Mouse (Mus musculus): ENCODE data around the gene Enc1. TPM values are rescaled to one million over a fixed set of nuclear protein-coding genes. Genes with fewer than 3 reads are reported as not detected.
A peak's percentile ranks its signal among the peaks of the same experiment; 100 is the strongest.
"Not testable (repeated sequence)": the region's sequence is repeated elsewhere in the genome, so short reads cannot be mapped to it uniquely, and the experiment has no call there.

Gene Enc1
- polyA plus RNA-seq, 1 experiment from 2014 or later = 6.3 TPM

DNA sequence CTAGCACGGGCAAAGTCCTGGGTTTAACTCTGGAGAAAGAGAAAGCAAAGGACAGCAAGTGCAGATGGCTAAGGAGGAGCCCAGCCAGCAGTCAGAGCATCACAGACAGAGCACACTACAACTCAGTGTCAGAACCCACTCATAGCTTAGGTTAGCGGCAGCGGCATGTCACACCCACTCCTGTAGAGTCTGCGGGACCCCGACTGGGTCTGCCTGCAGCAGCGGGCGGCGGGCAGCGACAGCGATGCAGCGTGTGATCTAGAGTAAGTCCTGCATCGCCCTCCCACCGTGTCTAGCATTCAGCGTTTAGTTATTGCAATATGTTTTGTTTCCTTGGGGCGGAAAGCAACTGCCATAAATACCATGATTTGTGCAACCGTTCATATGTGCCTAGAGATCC, 18.4 kb downstream of the Enc1 start:
- no peak overlapping the region for H3K27ac ChIP-seq (ENCODE audit: low read depth, low read length)
- no peaks in the 10 kb centered on the region for H3K36me3 ChIP-seq (ENCODE audit: control insufficient read depth, insufficient read depth, low read length)
- no peak for ATAC-seq (replicated peaks; ENCODE audit: insufficient number of reproducible peaks, low FRiP score, low TSS enrichment)
- no peak overlapping the region for H3K9ac ChIP-seq (ENCODE audit: low read depth, low read length)
- 59% methylated on average over 16 of the region's 16 CpGs for WGBS (ENCODE audit: insufficient replicate concordance)
- no peaks in the 10 kb centered on the region; the same call in 1 of the 2 replicates for H3K27me3 ChIP-seq (ENCODE audit: control insufficient read depth, insufficient read depth, low read length)
- H3K4me3 ChIP-seq (ENCODE audit: low read depth, low read length) = no peak overlapping the region
- H3K4me2 ChIP-seq = peak overlapping the region; percentile 29
- no peaks in the 10 kb centered on the region for H3K9me3 ChIP-seq (replicated peaks; ENCODE audit: control insufficient read depth, low read length)
- no peaks in the 10 kb centered on the region for H3K4me1 ChIP-seq (ENCODE audit: control insufficient read depth, insufficient read depth, low read length)

DNA sequence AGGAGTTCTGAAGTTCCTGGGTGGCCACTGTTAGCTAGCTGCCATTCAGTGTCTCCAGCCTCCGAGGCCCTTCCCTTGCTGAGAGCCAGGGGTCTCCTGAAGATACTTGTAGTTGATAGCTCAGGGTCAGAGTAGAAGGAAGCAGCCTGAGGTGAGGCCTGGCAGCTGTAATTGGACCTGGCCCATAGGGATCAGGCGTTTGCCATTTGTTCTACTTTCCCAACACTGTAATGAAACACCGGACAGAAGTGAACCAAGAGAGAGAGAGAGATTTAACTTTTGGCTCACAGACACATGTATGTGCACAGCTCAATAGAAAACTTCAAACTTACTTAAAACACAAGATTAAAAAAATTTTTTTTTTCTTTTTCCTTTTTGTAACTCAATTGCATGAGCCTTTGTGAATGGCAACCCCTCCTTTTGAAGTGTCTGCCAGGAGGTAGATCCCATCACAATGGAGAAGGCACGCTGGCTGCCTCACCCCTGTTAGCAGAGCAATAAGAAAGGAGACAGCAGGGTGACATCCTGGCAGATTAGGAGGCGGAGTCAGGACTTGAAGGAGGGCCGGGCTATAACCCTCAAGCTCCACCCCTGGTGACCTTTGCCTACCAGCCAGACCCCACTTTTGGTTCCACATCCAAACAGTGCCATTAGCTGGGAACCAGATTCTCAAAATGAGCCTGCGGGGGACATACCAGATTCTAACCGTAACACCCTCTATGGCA, 19.7 kb downstream of the Enc1 start:
- 48% methylated on average over 8 of the region's 8 CpGs for WGBS (ENCODE audit: insufficient replicate concordance)
- Histone ChIP-seq H3K27me3 (ENCODE audit: control insufficient read depth, insufficient read depth, low read length) (no peaks in the 10 kb centered on the region; the same call in 1 of the 2 replicates), H3K36me3 (ENCODE audit: control insufficient read depth, insufficient read depth, low read length) (no peaks in the 10 kb centered on the region), H3K9me3 (replicated peaks; ENCODE audit: control insufficient read depth, low read length) (no peaks in the 10 kb centered on the region), H3K27ac (ENCODE audit: low read depth, low read length) (no peak overlapping the region), H3K4me3 (ENCODE audit: low read depth, low read length) (no peak overlapping the region), H3K4me2 (no peak overlapping the region), H3K9ac (ENCODE audit: low read depth, low read length) (no peak overlapping the region), H3K4me1 (ENCODE audit: control insufficient read depth, insufficient read depth, low read length) (no peaks in the 10 kb centered on the region)
- no peak for ATAC-seq (replicated peaks; ENCODE audit: insufficient number of reproducible peaks, low FRiP score, low TSS enrichment)

DNA sequence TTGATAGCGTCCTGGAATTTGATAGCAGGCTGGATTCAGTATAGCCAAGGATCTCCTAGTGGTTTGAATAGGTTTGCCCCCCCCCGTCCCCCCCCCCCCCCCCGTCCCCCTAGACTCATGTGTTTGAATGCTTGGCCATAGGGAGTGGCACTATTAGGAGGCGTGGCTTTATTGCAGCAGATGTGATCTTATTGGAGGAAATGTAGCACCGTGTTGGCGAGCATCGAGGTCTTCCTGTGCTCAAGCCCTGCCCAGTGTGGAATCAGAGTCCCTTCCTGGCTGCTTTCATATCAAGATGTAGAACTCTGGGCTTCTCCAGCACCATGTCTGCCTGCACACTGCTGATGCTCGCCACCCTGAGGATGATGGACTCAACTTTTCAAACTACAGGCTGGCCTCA, 20.6 kb downstream of the Enc1 start:
- Histone ChIP-seq H3K4me2 (no peak overlapping the region), H3K36me3 (ENCODE audit: control insufficient read depth, insufficient read depth, low read length) (no peaks in the 10 kb centered on the region), H3K4me1 (ENCODE audit: control insufficient read depth, insufficient read depth, low read length) (no peaks in the 10 kb centered on the region), H3K27ac (ENCODE audit: low read depth, low read length) (no peak overlapping the region), H3K9ac (ENCODE audit: low read depth, low read length) (no peak overlapping the region), H3K9me3 (replicated peaks; ENCODE audit: control insufficient read depth, low read length) (no peaks in the 10 kb centered on the region), H3K4me3 (ENCODE audit: low read depth, low read length) (no peak overlapping the region), H3K27me3 (ENCODE audit: control insufficient read depth, insufficient read depth, low read length) (no peaks in the 10 kb centered on the region; the same call in 1 of the 2 replicates)
- ATAC-seq (replicated peaks; ENCODE audit: insufficient number of reproducible peaks, low FRiP score, low TSS enrichment) = no peak; the same call in 1 of the 2 replicates
- WGBS (ENCODE audit: insufficient replicate concordance) = 42% methylated on average over 7 of the region's 8 CpGs

DNA sequence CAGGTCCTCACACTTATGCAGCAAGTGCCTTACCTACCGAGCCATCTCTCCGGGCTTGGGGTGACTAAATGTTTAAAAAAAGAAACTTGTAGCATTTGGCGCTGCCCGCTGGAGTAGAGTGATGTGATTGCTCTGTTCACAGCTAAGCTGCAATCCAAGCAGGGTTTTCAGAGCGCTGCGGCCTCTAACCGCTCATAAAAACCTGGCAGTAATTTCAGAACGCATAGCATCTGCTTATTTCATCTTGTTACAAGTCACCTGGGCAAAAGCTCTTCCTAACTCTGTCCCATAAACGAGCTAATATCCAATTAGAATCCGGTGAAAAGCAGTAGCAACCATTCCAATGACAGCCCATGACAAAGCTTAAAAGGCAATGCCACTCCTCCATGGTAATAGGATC, 21.8 kb downstream of the Enc1 start:
- H3K4me1 ChIP-seq (ENCODE audit: control insufficient read depth, insufficient read depth, low read length) = no peaks in the 10 kb centered on the region
- no peak overlapping the region for H3K4me3 ChIP-seq (ENCODE audit: low read depth, low read length)
- no peaks in the 10 kb centered on the region; the same call in 1 of the 2 replicates for H3K27me3 ChIP-seq (ENCODE audit: control insufficient read depth, insufficient read depth, low read length)
- no peaks in the 10 kb centered on the region for H3K36me3 ChIP-seq (ENCODE audit: control insufficient read depth, insufficient read depth, low read length)
- no peak overlapping the region for H3K9ac ChIP-seq (ENCODE audit: low read depth, low read length)
- no peak for ATAC-seq (replicated peaks; ENCODE audit: insufficient number of reproducible peaks, low FRiP score, low TSS enrichment)
- 86% methylated on average over 10 of the region's 10 CpGs for WGBS (ENCODE audit: insufficient replicate concordance)
- no peak overlapping the region for H3K4me2 ChIP-seq
- H3K9me3 ChIP-seq (replicated peaks; ENCODE audit: control insufficient read depth, low read length) = no peaks in the 10 kb centered on the region
- no peak overlapping the region for H3K27ac ChIP-seq (ENCODE audit: low read depth, low read length)

DNA sequence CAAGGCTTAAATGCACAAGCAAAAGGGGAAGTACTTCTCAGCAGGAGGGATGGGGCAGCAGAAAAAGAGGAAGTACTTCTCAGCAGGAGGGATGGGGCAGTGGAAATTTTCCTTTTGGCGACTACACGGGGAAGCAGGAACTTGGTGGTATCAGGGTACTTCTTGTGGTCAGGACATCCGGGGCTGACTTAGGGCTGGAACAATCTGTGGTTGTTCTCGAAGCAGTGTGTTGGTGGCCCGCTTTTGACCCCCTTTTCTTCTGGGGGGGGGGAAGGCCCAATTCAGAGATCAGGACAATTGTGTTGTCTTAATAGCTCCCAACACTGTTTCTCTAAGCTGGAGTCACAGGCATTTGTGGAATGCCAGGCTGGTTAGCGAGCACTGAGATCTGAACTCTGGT, 24.6 kb downstream of the Enc1 start:
- not testable (repeated sequence) for H3K27ac ChIP-seq (ENCODE audit: low read depth, low read length); H3K4me1 ChIP-seq (ENCODE audit: control insufficient read depth, insufficient read depth, low read length); H3K36me3 ChIP-seq (ENCODE audit: control insufficient read depth, insufficient read depth, low read length); H3K4me3 ChIP-seq (ENCODE audit: low read depth, low read length); H3K27me3 ChIP-seq (ENCODE audit: control insufficient read depth, insufficient read depth, low read length); H3K9me3 ChIP-seq (replicated peaks; ENCODE audit: control insufficient read depth, low read length); ATAC-seq (replicated peaks; ENCODE audit: insufficient number of reproducible peaks, low FRiP score, low TSS enrichment); H3K4me2 ChIP-seq; H3K9ac ChIP-seq (ENCODE audit: low read depth, low read length)
- 81% methylated on average over 6 of the region's 6 CpGs for WGBS (ENCODE audit: insufficient replicate concordance)

DNA sequence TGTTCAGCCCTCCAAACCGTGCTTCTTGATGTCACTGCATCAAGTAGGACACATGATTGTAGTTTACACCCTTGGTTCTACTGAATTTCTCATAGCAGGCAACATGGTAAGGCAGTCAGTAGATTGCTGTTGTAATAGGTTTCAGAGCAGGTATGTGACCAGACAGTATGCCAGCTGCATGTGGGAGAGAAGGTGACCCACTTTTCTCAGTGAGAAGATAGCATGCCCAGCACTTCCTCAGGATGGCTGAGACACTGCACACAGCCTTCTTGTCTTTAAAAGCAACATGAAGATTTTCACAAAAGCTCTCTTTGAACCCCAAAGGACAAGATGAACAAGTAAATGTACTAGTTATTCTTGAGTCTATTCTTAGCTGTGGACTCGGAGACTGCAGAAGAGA, 29.8 kb downstream of the Enc1 start:
- no peak for ATAC-seq (replicated peaks; ENCODE audit: insufficient number of reproducible peaks, low FRiP score, low TSS enrichment)
- Histone ChIP-seq H3K4me2 (no peak overlapping the region), H3K27me3 (ENCODE audit: control insufficient read depth, insufficient read depth, low read length) (no peaks in the 10 kb centered on the region), H3K36me3 (ENCODE audit: control insufficient read depth, insufficient read depth, low read length) (no peaks in the 10 kb centered on the region), H3K27ac (ENCODE audit: low read depth, low read length) (no peak overlapping the region), H3K4me1 (ENCODE audit: control insufficient read depth, insufficient read depth, low read length) (no peaks in the 10 kb centered on the region), H3K9ac (ENCODE audit: low read depth, low read length) (no peak overlapping the region), H3K4me3 (ENCODE audit: low read depth, low read length) (no peak overlapping the region), H3K9me3 (replicated peaks; ENCODE audit: control insufficient read depth, low read length) (0 out of 2 replicates have a peak, but pooled peaks cover 2% of the 10 kb centered on the region)
- WGBS (ENCODE audit: insufficient replicate concordance) = 56% methylated on average over 2 of the region's 2 CpGs

DNA sequence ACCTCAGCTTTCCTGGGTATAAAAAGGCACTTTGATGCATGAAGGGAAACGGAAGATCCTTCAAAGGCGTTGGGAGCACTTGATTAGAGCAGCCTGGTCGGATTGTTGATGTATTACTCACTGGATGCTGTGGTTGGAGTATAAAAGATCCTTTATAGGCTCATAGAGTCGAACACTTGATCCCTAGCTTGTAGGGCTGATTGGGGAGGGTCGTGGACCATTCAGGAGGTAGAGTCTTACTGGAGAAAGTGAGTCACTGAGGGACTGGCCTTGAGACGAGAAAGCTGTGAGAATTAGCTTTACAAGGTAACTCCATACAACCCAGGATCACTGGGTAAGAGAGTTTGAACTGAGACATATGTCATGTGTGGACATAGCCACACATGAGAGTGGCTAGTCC, 30.7 kb downstream of the Enc1 start:
- no peak for ATAC-seq (replicated peaks; ENCODE audit: insufficient number of reproducible peaks, low FRiP score, low TSS enrichment)

DNA sequence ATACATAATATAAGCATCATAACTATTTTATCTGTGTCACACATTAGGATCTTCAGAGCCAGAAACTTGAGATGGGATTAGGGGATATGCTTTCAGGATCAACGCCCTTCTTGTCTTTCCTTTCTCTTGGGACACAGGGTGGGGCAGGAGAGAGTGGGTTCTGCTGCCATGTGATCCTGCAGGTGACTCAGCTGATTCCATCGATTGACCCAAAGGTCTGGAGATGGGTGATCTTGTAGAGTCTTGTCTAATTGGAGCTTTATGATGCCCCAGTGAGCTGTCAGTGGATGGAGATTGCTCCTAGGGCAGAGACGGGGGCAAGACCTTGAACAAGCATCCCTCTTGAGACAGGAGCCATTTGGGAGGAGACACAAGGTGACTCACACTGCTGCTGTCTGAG, 33.9 kb downstream of the Enc1 start:
- H3K4me3 ChIP-seq (ENCODE audit: low read depth, low read length) = no peak overlapping the region
- H3K36me3 ChIP-seq (ENCODE audit: control insufficient read depth, insufficient read depth, low read length) = no peaks in the 10 kb centered on the region
- H3K4me2 ChIP-seq = no peak overlapping the region
- H3K9me3 ChIP-seq (replicated peaks; ENCODE audit: control insufficient read depth, low read length) = no peaks in the 10 kb centered on the region
- no peaks in the 10 kb centered on the region for H3K27me3 ChIP-seq (ENCODE audit: control insufficient read depth, insufficient read depth, low read length)
- no peak overlapping the region for H3K9ac ChIP-seq (ENCODE audit: low read depth, low read length)
- no peaks in the 10 kb centered on the region for H3K4me1 ChIP-seq (ENCODE audit: control insufficient read depth, insufficient read depth, low read length)
- H3K27ac ChIP-seq (ENCODE audit: low read depth, low read length) = no peak overlapping the region
- ATAC-seq (replicated peaks; ENCODE audit: insufficient number of reproducible peaks, low FRiP score, low TSS enrichment) = no peak
- 72% methylated on average over 3 of the region's 3 CpGs for WGBS (ENCODE audit: insufficient replicate concordance)

More for the DNA sequence above, 30.7 kb downstream of the Enc1 start:
- Histone ChIP-seq H3K4me2 (no peak overlapping the region), H3K4me3 (ENCODE audit: low read depth, low read length) (no peak overlapping the region), H3K9me3 (replicated peaks; ENCODE audit: control insufficient read depth, low read length) (0 out of 2 replicates have a peak, but pooled peaks cover 2% of the 10 kb centered on the region), H3K27me3 (ENCODE audit: control insufficient read depth, insufficient read depth, low read length) (no peaks in the 10 kb centered on the region), H3K4me1 (ENCODE audit: control insufficient read depth, insufficient read depth, low read length) (no peaks in the 10 kb centered on the region), H3K36me3 (ENCODE audit: control insufficient read depth, insufficient read depth, low read length) (no peaks in the 10 kb centered on the region), H3K27ac (ENCODE audit: low read depth, low read length) (no peak overlapping the region), H3K9ac (ENCODE audit: low read depth, low read length) (no peak overlapping the region)
- 58% methylated on average over 6 of the region's 6 CpGs for WGBS (ENCODE audit: insufficient replicate concordance)

DNA sequence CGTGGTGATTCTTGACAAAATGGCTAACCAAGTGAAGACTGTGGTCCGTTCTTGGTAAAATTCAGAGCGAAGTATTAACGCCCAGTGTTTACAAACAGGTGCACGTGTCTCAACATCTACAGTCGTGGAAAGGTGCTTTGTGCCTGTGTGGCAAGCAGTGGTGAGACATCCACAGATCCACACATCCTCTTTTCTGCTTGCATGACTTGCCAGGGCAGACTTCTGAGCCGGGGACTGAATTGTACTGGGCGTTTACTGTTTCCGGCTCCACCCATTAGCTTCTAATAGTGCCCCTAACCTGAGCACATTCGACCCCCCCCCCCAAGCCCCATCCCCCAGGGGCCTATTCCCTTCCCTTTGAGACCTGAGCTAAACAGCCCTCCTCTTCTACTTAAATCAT, 34.6 kb downstream of the Enc1 start:
- Histone ChIP-seq H3K9me3 (replicated peaks; ENCODE audit: control insufficient read depth, low read length) (no peaks in the 10 kb centered on the region), H3K4me1 (ENCODE audit: control insufficient read depth, insufficient read depth, low read length) (no peaks in the 10 kb centered on the region), H3K27ac (ENCODE audit: low read depth, low read length) (no peak overlapping the region), H3K36me3 (ENCODE audit: control insufficient read depth, insufficient read depth, low read length) (no peaks in the 10 kb centered on the region), H3K9ac (ENCODE audit: low read depth, low read length) (no peak overlapping the region), H3K4me2 (no peak overlapping the region), H3K4me3 (ENCODE audit: low read depth, low read length) (no peak overlapping the region), H3K27me3 (ENCODE audit: control insufficient read depth, insufficient read depth, low read length) (no peaks in the 10 kb centered on the region)
- WGBS (ENCODE audit: insufficient replicate concordance) = 81% methylated on average over 10 of the region's 10 CpGs
- ATAC-seq (replicated peaks; ENCODE audit: insufficient number of reproducible peaks, low FRiP score, low TSS enrichment) = no peak

Data from heart, embryonic 11.5 days (tissue).